Mouse (Mus musculus) thymus, postnatal 14 days (tissue): Measurements from ENCODE around the gene Sirt5.

ENCODE experiments used
- DNase-seq: peaks from one replicate; pipeline ENCODE4 v3.0.0; 2021

The Sirt5 gene

DNA sequence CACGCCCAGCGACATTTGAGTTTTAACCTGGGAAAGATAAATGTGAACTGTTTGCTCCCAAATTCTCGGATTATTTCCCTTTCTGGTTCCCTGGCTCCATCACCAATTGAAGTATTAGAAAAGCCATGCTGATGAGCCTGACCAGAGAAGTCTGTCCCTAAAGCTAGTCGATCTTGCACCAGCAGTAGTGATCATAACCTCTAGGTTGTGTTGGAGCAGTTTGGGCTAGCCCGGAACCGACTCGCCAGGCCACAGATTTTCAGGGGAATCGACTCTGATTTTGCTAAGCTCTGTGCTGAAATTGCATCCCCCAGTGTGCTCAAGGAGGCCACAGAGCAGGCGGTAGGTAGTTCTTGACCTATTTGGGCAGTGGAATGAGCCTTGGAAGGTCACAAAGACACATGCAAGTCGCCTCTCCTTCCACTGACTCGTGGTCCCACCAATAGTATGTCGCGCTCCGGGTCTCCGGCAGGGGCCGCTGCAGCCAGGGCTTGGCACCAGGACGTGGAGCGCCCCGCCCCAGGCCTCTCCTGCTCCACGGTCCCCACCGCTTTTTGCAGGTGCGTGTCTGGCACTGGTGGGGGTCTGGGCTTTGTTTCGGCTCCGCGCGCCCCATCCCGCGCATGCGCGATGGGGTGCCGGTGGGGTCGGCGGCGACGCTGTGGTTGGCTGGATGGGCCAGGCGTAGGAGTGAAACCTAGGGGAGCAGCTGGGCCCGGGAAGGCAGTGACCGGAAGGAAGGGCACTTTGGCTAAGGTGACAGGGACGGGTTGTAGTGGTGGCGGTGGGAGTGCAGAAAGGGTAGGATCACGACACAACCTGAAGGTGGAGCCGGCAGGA, at the start of gene Sirt5:
Sirt5 (plus strand) TSS at position 512 of the 840 bp plus-strand sequence.
- DNase-seq, result peak; percentile 98

DNA sequence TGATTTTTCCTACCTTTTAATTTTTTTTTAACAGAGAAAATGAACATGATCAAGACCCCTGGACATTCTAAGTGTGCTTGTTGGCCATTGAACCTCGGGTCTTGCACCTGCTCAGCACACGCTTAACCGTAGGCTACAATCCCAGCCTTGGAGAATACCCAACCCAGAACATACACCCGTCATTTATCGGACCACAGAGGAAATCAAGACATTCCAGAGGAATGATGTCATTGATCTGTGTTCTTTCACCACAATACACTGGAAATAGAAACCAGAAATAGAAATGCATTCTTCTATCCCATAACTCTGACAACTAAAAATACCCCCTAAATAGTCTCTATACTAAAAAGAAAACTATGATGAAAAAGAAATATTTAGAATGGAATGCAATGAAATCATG, 47.9 kb upstream of the Sirt5 start:
- DNase-seq, result no peak

DNA sequence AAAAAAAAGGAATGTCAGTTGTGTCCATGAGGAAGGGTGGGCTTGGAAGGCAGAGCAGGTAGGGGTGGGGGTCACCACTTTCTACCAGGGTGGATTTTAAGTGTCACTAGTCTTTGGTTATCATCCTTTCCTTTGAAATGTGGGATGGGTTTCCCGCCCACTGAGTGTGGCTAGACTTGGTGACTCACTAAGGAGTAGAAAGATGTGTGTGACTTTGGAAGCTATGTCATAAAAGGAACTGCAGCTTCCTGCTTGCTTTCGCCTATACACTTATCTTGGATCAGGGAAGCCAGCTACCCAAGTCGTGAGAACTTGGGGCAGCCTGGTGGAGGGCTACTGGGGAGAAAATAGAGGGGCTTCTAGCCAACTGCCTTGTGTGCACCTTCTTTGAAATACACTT, 45.9 kb upstream of the Sirt5 start:
- DNase-seq, result no peak

DNA sequence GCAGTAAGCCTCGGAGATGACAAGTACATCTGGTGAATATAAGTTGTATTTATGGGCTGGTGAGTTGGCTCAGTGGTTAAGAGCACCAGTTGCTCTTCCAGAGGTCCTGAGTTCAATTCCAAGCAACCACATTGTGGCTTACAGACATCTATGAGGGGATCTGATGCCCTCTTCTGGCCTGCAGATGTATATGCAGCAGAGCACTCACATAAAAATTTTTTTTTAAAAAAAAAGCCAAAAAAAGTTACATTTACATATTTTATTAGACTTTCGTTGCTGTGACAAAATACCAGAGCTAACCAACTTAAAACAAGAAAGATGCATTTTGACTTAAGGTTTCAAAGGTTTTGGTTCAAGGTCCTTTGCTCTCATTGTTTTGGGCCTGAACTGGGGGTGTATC, 43.8 kb upstream of the Sirt5 start:
- DNase-seq, result peak; percentile 23

DNA sequence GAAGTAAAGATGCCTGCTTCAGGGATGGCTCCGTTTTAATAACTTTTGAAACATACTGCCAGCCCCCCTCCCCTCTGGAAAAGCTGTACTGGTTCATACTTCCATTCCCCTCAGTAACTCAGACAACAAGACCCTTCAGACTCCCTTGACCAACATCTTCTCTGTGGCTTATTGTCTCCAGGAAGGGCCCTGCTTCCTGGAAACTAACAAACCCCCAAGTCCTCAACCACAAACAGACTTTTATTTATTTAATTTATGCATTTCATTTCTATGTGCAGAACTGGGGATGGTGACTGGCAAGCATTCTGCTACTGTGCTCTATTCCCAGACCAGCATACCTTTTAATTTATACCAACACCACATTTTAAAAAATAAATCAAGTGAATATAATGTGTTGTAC, 39.9 kb upstream of the Sirt5 start:
- no peak for DNase-seq

DNA sequence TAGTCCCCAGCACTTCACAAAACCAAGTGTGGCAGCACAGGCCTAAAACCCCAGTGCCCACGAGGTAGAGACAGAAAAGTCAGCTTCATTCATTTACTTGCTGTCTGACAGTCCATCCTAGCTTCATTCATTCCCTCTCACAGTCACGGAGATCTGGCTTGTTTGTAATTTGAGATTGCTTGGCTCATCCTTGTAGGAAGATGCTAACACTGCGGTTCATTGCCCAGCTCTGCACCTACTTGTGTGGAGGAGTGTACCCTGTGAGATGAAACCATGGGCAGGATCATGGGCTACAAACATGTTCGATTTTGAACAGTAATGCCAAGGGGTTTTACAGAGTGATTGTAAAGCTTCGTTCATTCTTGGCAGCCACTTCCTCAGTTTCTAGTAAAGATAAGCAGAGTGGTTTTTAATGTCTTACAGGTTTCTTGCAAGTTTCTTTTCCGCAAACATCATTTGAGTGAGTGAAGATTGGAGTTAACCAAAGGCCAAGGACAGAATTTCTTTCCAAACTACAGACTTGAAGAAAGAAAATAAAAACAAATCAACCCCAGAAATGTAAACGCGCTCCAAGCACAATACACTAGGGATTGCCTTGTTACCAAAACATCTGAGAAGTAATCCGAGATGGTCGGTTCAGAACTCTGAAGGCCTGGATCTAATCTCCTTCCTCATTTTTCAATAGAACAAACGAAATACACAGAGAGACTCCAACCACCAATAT, 33.4 kb upstream of the Sirt5 start:
- no peak for DNase-seq

DNA sequence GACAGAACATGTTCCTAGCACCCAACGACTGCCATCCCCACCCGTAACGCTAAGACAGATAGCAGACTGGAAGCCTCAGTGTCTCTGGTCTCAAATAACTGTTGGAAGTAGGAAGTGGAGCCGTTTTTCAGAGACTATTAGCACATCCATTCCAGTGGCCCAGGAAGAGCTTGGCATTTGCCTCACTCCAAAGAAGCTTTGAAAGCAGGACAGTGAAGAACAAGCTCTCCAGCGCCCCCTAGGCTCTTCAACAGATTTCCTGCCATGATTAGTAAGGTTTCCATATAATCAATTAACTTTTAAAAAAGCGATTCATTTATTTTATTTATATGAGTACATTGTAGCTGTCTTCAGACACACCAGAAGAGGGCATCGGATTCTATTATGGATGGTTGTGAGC, 32.7 kb upstream of the Sirt5 start:
- peak; percentile 35 for DNase-seq

DNA sequence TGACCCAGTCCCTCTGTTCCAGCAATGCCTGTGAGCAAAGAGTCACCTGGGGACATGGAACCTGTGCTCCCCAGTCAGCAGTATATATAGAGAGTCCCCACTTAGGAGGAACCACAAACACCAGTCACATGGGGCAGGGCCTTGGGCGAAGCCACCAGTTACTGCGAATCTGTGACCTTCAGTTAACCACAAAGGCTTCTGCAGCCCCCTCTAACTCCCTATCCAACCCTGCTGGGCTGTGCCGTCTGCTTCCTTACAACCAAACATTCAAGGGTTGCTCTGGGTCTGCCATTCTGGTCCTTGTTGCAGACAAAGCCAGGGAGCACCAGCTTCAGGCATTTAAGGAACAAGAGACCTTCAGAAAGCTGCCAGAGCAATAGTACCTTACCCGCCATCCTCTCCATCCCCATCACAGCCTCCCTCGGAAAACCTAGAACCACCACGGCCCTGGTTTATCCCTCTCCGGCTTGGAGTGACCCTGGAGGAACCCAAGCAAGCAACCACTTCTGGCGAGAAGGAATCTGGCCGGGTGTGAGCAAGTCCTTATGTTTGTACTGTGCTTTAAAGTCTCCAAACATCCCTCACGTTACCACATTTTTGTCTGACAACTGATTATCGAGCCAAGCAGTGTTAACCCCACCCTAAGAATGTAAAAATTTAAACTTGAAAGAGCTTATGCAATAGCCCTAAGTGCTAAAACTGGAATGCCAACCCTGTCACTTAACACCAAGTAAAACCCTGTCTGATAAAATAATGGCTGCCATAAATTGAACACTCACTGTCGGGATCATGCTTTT, 28.7 kb upstream of the Sirt5 start:
- no peak for DNase-seq

DNA sequence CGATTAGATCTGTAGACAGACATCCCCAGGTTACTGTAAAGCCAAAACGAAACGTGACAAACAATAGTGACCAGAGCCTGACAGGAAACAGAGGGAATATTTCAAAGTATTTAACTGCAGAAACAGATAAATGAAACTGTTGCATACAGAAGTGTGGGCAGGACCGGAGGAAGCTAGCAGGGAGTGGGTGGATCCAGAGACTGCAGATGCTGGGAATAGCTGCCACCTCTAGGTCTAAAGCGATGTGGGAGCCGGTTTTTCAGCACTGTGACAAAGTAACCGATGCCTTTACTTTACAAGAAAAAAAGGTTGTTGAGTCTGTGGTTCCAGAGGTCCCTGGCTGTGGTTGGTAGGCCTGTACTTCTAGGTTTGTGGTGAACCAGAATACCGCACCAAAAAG, 27.3 kb upstream of the Sirt5 start:
- DNase-seq, result no peak

DNA sequence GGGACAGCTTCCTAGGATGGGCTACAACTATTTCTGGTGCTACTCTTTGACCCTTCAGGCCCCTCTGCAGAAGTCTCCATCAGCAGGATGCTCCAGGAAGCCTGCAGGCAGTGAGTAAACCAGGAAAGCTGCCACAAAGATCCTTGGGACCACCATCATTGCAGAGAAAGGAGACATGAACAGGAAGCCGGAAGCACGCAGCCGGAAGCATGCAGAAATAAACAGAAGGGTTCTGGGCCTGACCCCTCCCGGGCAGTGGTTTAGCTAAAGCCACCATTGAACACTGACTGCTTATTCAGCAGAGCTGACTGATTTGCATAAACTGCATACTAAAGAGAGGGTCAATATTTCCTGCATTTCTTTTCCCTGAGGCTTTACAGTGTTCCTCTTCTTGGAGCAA, 26.7 kb upstream of the Sirt5 start:
- no peak for DNase-seq

DNA sequence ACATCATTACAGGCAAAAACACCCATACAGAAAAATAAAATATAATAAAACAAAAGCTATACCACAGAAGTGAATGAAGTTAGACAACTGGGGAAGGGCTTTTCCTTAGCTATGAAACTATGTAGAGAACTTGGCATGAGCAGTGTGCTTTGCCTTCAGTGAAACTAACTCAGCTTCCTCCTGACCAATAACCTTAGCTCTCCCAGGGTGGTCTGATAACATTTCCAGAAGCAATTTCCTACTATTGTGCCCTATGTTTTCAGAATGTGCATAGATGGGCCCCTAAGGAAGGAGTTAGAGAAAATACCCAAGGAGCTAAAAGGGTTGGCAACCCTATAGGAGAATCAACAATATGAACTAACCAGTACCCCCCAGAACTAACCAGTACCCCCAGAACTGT, 18.5 kb upstream of the Sirt5 start:
- no peak for DNase-seq

DNA sequence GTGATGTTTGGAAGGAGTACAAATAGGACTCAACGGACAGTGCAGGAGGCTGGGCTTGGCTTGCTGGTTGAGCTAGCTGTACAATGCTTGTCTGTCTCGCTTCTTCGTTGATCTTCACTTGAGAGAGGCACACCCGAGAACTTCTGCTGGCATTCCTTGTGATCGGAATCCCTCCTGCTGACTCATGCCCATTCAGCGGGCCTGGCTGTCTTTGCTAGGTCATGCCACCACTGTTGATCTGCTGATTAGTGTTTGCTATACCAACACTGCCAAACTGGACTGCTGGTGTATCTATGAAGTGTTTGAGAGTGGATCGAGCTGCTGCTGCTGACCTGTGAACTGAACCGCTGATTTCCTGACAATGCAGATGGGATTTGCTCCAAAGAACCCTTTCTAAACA, 15.9 kb upstream of the Sirt5 start:
- no peak for DNase-seq

DNA sequence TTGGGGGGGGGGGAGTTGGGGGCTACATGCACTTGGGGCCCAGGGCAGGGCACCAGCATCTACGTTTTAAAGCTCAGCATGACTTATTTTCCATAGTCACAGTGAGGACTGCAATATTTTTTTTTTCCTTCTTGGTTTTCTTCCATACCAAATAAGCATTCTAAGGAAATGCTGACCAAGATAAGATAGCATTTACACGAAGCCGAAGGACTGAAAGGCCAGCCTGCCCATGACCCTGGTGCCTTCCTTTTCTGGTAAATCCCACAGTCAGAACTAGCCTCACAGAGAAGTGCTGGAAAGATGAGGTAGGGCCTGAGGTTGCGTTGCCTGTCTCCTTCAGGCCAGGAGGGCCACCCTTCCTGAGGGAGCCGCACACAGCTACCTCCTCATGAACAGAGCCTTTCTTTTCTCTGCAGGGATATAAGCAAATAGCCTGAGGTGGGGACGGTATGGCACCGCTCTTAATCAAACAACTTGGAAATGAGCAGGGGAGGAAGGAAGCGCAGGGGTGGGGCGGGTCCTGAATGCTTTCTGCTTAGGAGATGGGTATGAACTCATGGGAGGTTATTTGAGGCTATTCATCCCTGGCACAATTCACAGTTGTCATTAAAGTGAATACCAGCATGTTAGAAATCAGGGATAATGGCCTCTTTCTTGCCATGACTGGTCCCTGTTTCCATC, 14.7 kb upstream of the Sirt5 start:
- DNase-seq, result no peak

DNA sequence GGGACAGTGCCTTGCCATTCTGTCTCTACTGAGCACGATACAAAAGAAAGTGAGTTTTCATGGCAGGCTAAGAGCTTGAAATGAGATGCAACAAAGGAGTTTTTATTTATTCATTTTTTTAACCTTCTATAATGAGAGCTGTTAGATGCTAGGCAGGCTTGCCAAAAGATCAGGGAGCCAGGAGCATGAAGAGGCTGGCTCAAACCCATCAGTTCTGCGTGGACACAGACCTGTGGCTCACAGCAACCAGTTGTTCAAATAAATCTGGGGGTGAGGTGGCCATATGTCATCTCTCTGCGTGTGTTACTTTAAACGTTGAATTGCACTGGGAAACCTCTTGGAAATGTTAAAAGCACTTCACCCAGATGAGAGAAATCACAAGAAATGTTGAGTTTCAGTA, 11.9 kb upstream of the Sirt5 start:
- DNase-seq, result no peak

DNA sequence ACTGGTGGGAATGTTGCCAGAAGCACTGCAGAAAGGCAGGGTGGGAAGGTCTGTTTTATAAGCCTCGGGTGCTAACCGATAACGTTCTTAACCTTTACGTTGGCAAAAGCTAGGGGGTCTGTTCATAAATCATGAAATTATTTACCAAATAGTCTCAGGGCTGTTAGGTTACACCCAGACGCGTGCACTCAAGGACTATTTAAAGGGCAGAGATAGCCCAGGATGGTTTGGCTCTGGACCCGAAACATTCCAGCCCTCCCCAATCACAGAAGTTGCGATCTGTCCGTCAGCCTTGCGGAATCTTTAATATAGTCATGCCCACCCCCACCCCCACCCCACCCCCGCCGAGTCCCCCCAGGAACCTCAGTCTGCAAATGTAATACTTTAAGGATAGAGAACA, 10.9 kb upstream of the Sirt5 start:
- DNase-seq, result no peak

DNA sequence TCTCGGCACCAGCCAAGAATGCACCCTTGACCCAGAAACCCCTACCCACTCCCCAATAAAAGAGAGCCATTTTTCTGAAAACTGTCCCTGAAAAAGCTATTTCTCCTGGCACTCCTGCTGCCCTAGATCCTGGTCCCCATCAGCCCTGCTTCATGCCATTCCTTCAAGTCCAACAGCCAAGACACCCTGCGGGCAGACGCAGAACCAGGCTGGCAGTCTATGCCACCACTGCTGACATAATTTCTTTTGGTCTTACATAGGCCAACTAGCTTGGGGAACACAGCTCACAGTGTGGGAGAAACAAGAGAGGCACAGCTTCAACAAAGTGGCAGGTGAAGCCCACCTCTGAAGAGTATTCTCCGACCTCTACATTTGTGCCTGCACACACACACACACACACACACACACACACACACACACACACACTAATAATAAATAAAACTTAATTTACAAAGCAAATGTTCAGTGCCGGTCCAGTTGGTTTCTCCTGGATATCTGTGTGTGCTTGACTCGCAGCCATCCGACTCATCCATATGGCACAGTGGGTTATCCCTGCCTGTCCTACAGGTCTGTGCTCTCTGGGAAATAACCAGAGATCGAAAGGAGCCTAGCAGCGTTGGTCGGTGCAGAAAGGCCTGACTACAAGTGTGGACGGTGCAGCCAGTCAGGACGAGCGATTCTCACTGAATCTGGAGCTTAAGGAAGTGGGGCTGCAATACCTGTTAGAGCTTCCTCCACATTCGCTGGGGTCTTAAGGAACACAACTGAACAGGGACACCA, 8.8 kb upstream of the Sirt5 start:
- DNase-seq, result no peak

DNA sequence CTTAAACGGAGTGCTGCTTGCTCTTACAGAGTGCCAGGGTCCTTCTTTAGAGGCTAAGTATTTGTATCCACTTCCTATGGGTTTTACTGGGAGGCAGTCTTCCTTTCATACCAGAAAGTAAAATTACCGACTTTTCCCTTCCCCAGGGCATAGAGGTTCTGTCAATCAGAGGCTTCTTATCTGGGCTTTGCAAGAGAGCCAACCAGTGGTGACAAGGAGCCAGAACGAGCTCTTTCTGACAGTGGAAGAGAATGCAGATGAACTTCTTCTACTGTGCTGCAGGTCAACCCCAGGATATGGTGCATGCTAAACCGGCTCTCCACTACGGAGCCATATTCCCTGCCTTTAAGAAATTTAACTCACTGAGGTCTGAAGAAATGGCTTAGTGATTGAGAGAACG, 4.8 kb upstream of the Sirt5 start:
- DNase-seq, result no peak

DNA sequence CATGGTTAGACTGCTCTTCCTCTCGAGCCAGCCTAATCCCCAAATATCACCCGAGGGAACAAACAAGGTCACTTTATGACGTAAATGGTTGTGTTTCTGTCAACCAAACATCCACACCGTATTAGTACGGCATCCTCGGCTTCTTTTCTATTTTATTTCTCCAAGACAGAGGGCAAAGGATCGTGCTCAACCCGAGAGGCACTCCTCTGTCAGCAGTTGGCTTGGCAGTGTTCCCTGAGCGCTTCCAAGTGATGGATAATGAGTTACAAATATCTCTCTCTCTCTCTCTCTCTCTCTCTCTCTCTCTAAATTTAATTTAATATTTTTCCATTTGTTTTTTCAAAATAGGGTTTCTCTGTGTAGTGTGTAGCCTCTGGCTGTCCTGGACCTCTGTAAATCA, 2.9 kb upstream of the Sirt5 start:
- no peak for DNase-seq

DNA sequence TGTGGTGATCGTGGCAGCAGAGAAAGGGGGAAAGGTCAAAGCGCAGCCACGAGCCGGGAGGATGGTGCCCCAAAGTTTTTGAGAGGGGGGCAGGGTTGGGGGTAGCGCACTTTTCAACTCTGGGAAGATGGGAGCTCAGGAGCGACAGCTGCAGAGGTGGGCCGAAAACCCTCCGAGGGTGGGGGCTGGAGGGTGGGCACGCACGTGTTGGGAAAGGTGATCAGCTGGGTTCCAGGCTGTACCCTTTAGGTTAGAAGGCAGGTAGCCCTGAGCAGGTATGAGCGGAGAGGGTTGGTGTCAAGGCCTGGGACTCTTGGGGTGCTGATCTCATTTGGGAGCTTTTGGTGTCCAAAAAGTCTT, 509 bp downstream of the Sirt5 start:
- DNase-seq, result no peak

DNA sequence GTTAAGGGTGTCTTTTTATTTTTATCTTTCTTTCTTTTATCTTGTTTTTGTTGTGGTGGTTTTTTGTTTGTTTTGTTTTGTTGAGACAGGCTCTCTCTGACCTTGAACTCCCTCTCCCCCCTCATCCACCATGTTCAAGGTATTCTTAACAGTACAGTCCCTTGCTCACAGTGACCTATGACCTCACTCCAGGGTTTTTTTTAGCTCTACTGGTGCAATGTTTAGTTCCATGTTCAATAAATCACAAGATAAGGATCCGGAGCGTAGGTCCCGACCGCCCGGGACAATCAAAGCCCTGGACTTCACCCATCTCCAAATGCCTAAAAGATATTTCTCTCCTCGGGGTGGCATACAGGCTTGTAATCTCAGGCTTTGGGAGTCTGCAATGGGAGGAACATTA, 4.8 kb downstream of the Sirt5 start:
- no peak for DNase-seq

DNA sequence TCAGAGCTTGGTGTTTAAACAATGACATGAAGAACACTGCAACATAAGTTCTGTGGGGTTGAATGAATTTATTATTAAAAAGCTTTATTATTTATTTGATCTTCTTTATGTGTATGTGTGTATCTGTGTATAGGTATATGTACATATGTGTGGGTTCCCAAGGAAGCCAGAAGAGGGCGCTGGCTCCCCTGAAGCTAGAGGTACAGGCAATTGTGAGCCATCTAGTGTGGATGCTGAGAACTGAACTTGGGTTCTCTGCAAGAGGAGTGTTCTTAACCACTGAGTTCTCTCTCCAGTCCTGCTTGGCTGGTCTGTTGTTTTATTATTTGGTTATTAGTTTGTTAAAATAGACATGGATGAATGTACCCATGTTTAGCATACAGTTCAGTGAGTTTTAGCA, 7.6 kb downstream of the Sirt5 start:
- no peak for DNase-seq

DNA sequence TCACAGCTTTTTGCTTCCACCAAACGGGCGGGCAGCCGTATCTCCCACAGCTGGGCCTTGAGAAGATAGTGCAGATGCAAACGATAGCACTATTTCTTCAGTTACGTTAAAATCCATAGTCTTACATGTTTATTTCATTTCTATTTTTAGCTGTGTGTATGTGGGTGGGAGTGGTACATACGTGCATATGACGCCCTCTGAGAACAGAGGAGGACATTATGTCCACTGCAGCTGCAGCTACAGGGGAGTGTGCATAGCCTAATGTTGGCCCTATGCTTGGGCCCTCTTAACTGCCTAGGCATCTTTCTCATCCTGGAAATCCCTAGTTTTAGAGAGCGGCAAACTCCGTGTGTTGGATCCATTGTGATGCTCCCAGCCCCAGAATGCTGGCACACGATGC, 8.9 kb downstream of the Sirt5 start:
- DNase-seq, result no peak
